Mouse (Mus musculus) heart, embryonic 15.5 days (tissue): ENCODE measurements around the gene Stk36. TPM values are rescaled to one million over a fixed set of nuclear protein-coding genes. Genes with fewer than 3 reads are reported as not detected.

Experiments used
- ATAC-seq: fragments of 200-750 bp; cut with Nextera tagmentation; replicated peaks from 2 replicates; pipeline ENCODE4 v1.8.0; 2017; ENCODE audit warnings: low read depth, moderate TSS enrichment; ENCODE audit not compliant: insufficient number of reproducible peaks, insufficient read depth, low FRiP score
- H3K27ac ChIP-seq: fragments of 300-500 bp; sonication (generic); 2 replicates; pipeline ENCODE4 v1.5.1; 2015; ENCODE audit warnings: mild to moderate bottlenecking, inconsistent platforms
- H3K27me3 ChIP-seq: fragments of 300-500 bp; sonication (generic); 2 replicates; pipeline ENCODE4 v1.6.1; 2015; ENCODE audit warnings: inconsistent platforms
- H3K36me3 ChIP-seq: fragments of 300-500 bp; sonication (generic); 2 replicates; pipeline ENCODE4 v1.6.1; 2015; ENCODE audit warnings: mild to moderate bottlenecking, inconsistent platforms
- H3K4me1 ChIP-seq: fragments of 300-500 bp; sonication (generic); replicated peaks from 2 replicates; pipeline ENCODE4 v1.6.1; 2015; ENCODE audit warnings: inconsistent platforms
- H3K4me2 ChIP-seq: fragments of 300-500 bp; sonication (generic); 2 replicates; pipeline ENCODE4 v1.6.1; 2015; ENCODE audit warnings: inconsistent platforms, mild to moderate bottlenecking, moderate library complexity
- H3K4me3 ChIP-seq: fragments of 300-500 bp; sonication (generic); 2 replicates; pipeline ENCODE4 v1.5.1; 2015; ENCODE audit warnings: mild to moderate bottlenecking, inconsistent platforms
- H3K9ac ChIP-seq: fragments of 300-500 bp; sonication (generic); 2 replicates; pipeline ENCODE4 v1.6.1; 2015; ENCODE audit warnings: mild to moderate bottlenecking, inconsistent platforms
- H3K9me3 ChIP-seq: fragments of 300-500 bp; sonication (generic); replicated peaks from 2 replicates; pipeline ENCODE4 v1.6.1; 2016; ENCODE audit warnings: inconsistent platforms
- WGBS: fragments of 180-500 bp; shearing (Covaris S2); methylation state at CpG from one replicate; pipeline ENCODE4 v1.1.7; 2015; ENCODE audit warnings: mixed read lengths; 5-methylcytosine and 5-hydroxymethylcytosine counted together
- polyA plus RNA-seq: library from polyadenylated mRNA; unstranded; fragments of >200 nt; fragmentation: Nextera tagmentation; extraction: Ambion mirVana; gene quantifications from 2 replicates; pipeline ENCODE4 v1.2.1, GENCODE M21; 2015

The Stk36 gene
- polyA plus RNA-seq, 1 experiment from 2014 or later, result 3.7 TPM

GRCm38 (mm10) chr1:74600501-74601266 lies 561 bp upstream of the Stk36 start:
- H3K9ac ChIP-seq, result peak overlapping the region; percentile 76
- peak overlapping the region; percentile 86 for H3K4me3 ChIP-seq
- peak; percentile 37; the same call in 1 of the 2 replicates for ATAC-seq
- no peaks in the 10 kb centered on the region for H3K27me3 ChIP-seq
- 9% methylated on average over 22 of the region's 26 CpGs for WGBS
- no peaks in the 10 kb centered on the region for H3K9me3 ChIP-seq
- peak overlapping the region; percentile 57 for H3K27ac ChIP-seq
- H3K4me2 ChIP-seq, result peak overlapping the region; percentile 84
- peaks cover 14% of the 10 kb centered on the region for H3K4me1 ChIP-seq
- peaks cover 28% of the 10 kb centered on the region for H3K36me3 ChIP-seq

GRCm38 (mm10) chr1:74624183-74624582 lies 22.9 kb downstream of the Stk36 start:
- Histone ChIP-seq H3K27me3 (no peaks in the 10 kb centered on the region), H3K4me1 (no peaks in the 10 kb centered on the region), H3K4me3 (no peak overlapping the region), H3K9me3 (no peaks in the 10 kb centered on the region), H3K9ac (no peak overlapping the region), H3K27ac (no peak overlapping the region), H3K4me2 (no peak overlapping the region), H3K36me3 (no peaks in the 10 kb centered on the region)
- 91% methylated on average over 1 of the region's 1 CpGs for WGBS
- ATAC-seq, result no peak

GRCm38 (mm10) chr1:74626076-74626475 lies 24.8 kb downstream of the Stk36 start:
- Histone ChIP-seq H3K4me2 (no peak overlapping the region), H3K4me3 (no peak overlapping the region), H3K9ac (no peak overlapping the region), H3K27ac (no peak overlapping the region), H3K4me1 (no peaks in the 10 kb centered on the region), H3K36me3 (no peaks in the 10 kb centered on the region), H3K9me3 (no peaks in the 10 kb centered on the region), H3K27me3 (no peaks in the 10 kb centered on the region)
- WGBS, result 65% methylated on average over 4 of the region's 4 CpGs
- no peak for ATAC-seq

- no peak for ATAC-seq
- no peaks in the 10 kb centered on the region for H3K27me3 ChIP-seq
- H3K36me3 ChIP-seq, result no peaks in the 10 kb centered on the region
- no peaks in the 10 kb centered on the region for H3K9me3 ChIP-seq
- H3K9ac ChIP-seq, result no peak overlapping the region
- WGBS, result 52% methylated on average over 7 of the region's 7 CpGs
- no peak overlapping the region for H3K4me3 ChIP-seq
- H3K4me2 ChIP-seq, result no peak overlapping the region
- H3K4me1 ChIP-seq, result no peaks in the 10 kb centered on the region
- H3K27ac ChIP-seq, result no peak overlapping the region
Measured at GRCm38 (mm10) chr1:74628001-74628400, 26.8 kb downstream of the Stk36 start.

GRCm38 (mm10) chr1:74632734-74633133 lies 31.5 kb downstream of the Stk36 start:
- ATAC-seq, result no peak
- WGBS, result 69% methylated on average over 4 of the region's 4 CpGs

GRCm38 (mm10) chr1:74643524-74643923 lies 42.3 kb downstream of the Stk36 start:
- peak overlapping the region; percentile 4; the same call in 1 of the 2 replicates for H3K4me2 ChIP-seq
- H3K36me3 ChIP-seq, result no peaks in the 10 kb centered on the region
- no peak overlapping the region for H3K27ac ChIP-seq
- H3K27me3 ChIP-seq, result no peaks in the 10 kb centered on the region
- H3K9me3 ChIP-seq, result no peaks in the 10 kb centered on the region
- no peak overlapping the region for H3K4me3 ChIP-seq
- no peaks in the 10 kb centered on the region; the same call in 1 of the 2 replicates for H3K4me1 ChIP-seq
- WGBS, result 33% methylated on average over 2 of the region's 2 CpGs
- no peak for ATAC-seq
- H3K9ac ChIP-seq, result no peak overlapping the region

More at GRCm38 (mm10) chr1:74632734-74633133, 31.5 kb downstream of the Stk36 start:
- Histone ChIP-seq H3K4me3 (no peak overlapping the region), H3K27me3 (no peaks in the 10 kb centered on the region), H3K4me1 (no peaks in the 10 kb centered on the region), H3K27ac (no peak overlapping the region), H3K9me3 (no peaks in the 10 kb centered on the region), H3K4me2 (no peak overlapping the region), H3K9ac (no peak overlapping the region), H3K36me3 (no peaks in the 10 kb centered on the region)

GRCm38 (mm10) chr1:74643926-74644325 lies 42.7 kb downstream of the Stk36 start:
- no peak overlapping the region for H3K9ac ChIP-seq
- H3K4me3 ChIP-seq, result no peak overlapping the region
- no peaks in the 10 kb centered on the region for H3K9me3 ChIP-seq
- no peaks in the 10 kb centered on the region; the same call in 1 of the 2 replicates for H3K4me1 ChIP-seq
- H3K4me2 ChIP-seq, result no peak overlapping the region
- H3K36me3 ChIP-seq, result no peaks in the 10 kb centered on the region
- no peak overlapping the region for H3K27ac ChIP-seq
- ATAC-seq, result peak; percentile 62
- H3K27me3 ChIP-seq, result no peaks in the 10 kb centered on the region

GRCm38 (mm10) chr1:74661448-74662195 lies 60.4 kb downstream of the Stk36 start, which contains the start of gene Ttll4:
Gene Ttll4 (plus strand): TSS chr1:74661745.
- no peaks in the 10 kb centered on the region for H3K9me3 ChIP-seq
- H3K27me3 ChIP-seq, result no peaks in the 10 kb centered on the region
- H3K4me3 ChIP-seq, result peak within 1 kb of the TSS; percentile 98
- H3K36me3 ChIP-seq, result 0 out of 2 replicates have a peak, but pooled peaks cover 4% of the 10 kb centered on the region
- peak; percentile 99 for ATAC-seq
- WGBS, result under 1% methylated on average over 62 of the region's 66 CpGs
- peak within 1 kb of the TSS; percentile 69 for H3K4me2 ChIP-seq
- H3K27ac ChIP-seq, result peak within 1 kb of the TSS; percentile 87
- peak within 1 kb of the TSS; percentile 91 for H3K9ac ChIP-seq
- peaks cover 27% of the 10 kb centered on the region for H3K4me1 ChIP-seq

GRCm38 (mm10) chr1:74662253-74662865 lies 61.1 kb downstream of the Stk36 start:
- Histone ChIP-seq H3K27me3 (no peaks in the 10 kb centered on the region), H3K9ac (peak overlapping the region; percentile 91), H3K4me3 (peak overlapping the region; percentile 98), H3K27ac (peak overlapping the region; percentile 87), H3K9me3 (no peaks in the 10 kb centered on the region), H3K4me2 (peak overlapping the region; percentile 69), H3K36me3 (0 out of 2 replicates have a peak, but pooled peaks cover 4% of the 10 kb centered on the region), H3K4me1 (peaks cover 27% of the 10 kb centered on the region)
- ATAC-seq, result no peak
- 2% methylated on average over 13 of the region's 13 CpGs for WGBS

GRCm38 (mm10) chr1:74665153-74665552 lies 63.9 kb downstream of the Stk36 start:
- Histone ChIP-seq H3K9me3 (no peaks in the 10 kb centered on the region), H3K9ac (no peak overlapping the region), H3K27ac (no peak overlapping the region), H3K4me2 (no peak overlapping the region), H3K4me1 (peaks cover 31% of the 10 kb centered on the region), H3K36me3 (0 out of 2 replicates have a peak, but pooled peaks cover 4% of the 10 kb centered on the region), H3K27me3 (no peaks in the 10 kb centered on the region), H3K4me3 (no peak overlapping the region)
- WGBS, result 43% methylated on average over 6 of the region's 6 CpGs
- no peak for ATAC-seq

- H3K4me1 ChIP-seq, result peaks cover 32% of the 10 kb centered on the region
- WGBS, result 49% methylated on average over 3 of the region's 3 CpGs
- peak overlapping the region; percentile 34 for H3K27ac ChIP-seq
- H3K4me3 ChIP-seq, result no peak overlapping the region
- H3K9ac ChIP-seq, result no peak overlapping the region
- no peak for ATAC-seq
- H3K27me3 ChIP-seq, result no peaks in the 10 kb centered on the region
- no peaks in the 10 kb centered on the region for H3K9me3 ChIP-seq
- H3K36me3 ChIP-seq, result 0 out of 2 replicates have a peak, but pooled peaks cover 4% of the 10 kb centered on the region
- H3K4me2 ChIP-seq, result no peak overlapping the region
Measured at GRCm38 (mm10) chr1:74668371-74668770, 67.1 kb downstream of the Stk36 start.
